Mouse (Mus musculus) liver, adult 2 months (tissue): ENCODE data around the gene Hist1h2bp.
"Not testable (repeated sequence)": the region's sequence is repeated elsewhere in the genome, so short reads cannot be mapped to it uniquely, and the experiment has no call there.

ENCODE experiments used
- CTCF ChIP-seq: fragments of 200-500 bp; IDR thresholded peaks from 2 replicates; pipeline ENCODE4 v1.5.1; 2011; ENCODE audit warnings: low read depth, low read length, control low read depth
- POLR2A ChIP-seq: fragments of 200-500 bp; IDR thresholded peaks from 2 replicates; pipeline ENCODE4 v1.6.1; 2011; ENCODE audit warnings: low read length, control low read depth; ENCODE audit not compliant: insufficient read depth; ENCODE audit errors: extremely low read depth

DNA sequence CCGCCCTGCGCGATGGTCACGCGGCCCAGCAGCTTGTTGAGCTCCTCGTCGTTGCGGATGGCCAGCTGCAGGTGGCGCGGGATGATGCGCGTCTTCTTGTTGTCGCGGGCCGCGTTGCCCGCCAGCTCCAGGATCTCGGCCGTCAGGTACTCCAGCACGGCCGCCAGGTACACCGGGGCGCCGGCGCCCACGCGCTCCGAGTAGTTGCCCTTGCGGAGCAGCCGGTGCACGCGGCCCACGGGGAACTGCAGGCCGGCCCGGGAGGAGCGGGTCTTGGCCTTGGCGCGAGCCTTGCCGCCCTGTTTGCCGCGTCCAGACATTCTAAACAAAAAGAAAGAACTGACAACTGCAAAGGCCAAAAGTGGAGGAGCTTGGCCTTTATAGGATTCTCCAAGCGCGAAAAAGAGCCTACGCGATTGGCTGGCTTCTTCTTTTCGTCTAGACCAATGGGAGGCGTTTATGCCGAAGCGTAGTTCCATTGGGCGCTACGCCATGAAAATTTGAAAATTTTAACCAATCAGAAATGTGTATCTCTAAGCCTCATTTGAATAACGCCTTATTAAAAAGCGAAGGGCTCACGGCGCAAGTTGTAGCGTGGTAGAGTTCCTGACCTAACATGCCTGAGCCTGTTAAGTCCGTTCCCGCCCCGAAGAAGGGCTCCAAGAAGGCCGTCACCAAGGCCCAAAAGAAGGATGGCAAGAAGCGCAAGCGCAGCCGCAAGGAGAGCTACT is at the start of gene Hist1h2bp, which contains the start of gene Hist1h2an:
- not testable (repeated sequence) for TF ChIP-seq POLR2A, CTCF
